Mouse (Mus musculus) heart, postnatal 36 days (tissue): ENCODE measurements around the gene Vmn1r213. TPM values are rescaled to one million over a fixed set of nuclear protein-coding genes. Genes with fewer than 3 reads are reported as not detected.

Experiments
- DNase-seq, 2 experiments: peaks; one replicate each; pipeline ENCODE4 v3.0.0; 2021 to 2022
- intact Hi-C: fragments of 180-260 bp; cut with DNase I; formaldehyde crosslinking; loops from one replicate; pipeline ENCODE4 v1.15.1; 2025
- total RNA-seq, 2 experiments: library from RNA; stranded (reverse); gene quantifications; 2 replicates each; pipeline ENCODE4 v1.2.3; 2021

Gene Vmn1r213
- total RNA-seq, result not detected

GRCm38 (mm10) chr13:23007356-23007755 lies at the start of gene Vmn1r213:
Gene Vmn1r213 (plus strand): TSS chr13:23007656.
- intact Hi-C loops, result no loop called here
- no peak for DNase-seq

- intact Hi-C loops, result no loop called here
- no peak for DNase-seq
Observed at GRCm38 (mm10) chr13:22990214-22990891, 17.1 kb upstream of the Vmn1r213 start.

- intact Hi-C loops, result no loop called here
- DNase-seq, result no peak
Observed at GRCm38 (mm10) chr13:22992178-22992700, 15.2 kb upstream of the Vmn1r213 start.

- no peak for DNase-seq
- intact Hi-C loops, result no loop called here
Observed at GRCm38 (mm10) chr13:22992721-22993120, 14.7 kb upstream of the Vmn1r213 start.

DNA sequence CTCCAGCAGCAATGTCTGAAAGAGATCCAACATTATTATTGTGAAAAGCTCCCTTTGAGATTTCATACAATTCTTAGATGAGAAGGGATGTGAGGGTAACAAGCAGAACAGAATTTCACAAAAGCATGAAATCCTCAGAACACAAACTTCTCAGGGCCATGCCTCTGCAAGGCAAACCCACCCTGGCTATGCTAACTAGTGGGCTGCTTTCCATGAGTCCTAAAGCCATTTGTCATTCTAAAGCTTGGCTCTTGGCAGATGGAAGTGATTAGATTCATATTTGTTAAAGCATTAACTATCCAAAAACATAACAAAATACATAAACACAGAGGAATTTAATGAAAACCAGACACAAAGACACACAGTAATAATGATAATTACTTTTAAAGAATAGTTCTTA lies 10.7 kb downstream of the Vmn1r213 start:
- DNase-seq, result no peak
- intact Hi-C loops, result no loop called here

DNA sequence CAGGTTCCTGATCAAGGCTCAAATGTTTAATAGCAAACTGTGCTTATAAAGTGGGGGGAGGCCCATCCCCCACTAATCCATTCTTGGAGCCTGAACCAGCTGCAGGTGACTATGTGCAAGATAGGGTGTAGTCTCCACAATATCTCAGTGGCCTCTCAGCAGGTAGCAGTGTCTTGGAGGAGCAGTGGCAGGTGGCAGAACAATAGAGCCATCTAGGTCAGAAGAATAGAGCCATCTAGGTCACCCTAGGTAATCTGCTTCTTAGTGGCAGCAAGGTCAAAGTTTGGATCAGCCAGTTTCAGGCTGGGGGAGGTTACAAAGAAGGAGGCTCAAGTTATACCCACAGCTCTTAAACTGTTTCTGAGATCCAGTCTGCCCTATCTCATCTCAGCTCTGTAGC lies 17.4 kb downstream of the Vmn1r213 start:
- intact Hi-C loops, result no loop called here
- no peak for DNase-seq

DNA sequence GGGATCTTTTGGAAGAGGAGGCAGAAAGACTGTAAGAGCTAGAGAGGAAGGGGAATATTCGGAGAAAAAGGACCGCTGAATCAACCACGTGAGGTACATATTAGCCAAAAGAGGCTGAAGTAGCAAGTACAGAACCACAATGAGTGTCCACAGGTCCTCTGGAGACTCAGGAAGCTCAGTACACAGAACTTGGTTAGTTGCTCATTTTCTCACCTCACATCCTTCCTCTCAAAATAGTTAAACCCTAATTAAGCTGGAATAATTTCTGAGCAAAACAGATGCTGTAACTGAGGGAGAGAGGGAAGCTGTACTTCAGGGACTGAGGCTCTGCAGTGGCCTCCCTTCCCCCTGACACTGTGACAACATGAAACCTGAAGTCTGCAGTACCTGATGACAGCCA lies 22.7 kb downstream of the Vmn1r213 start, which contains the start of gene Vmn1r214:
Gene Vmn1r214 (plus strand): TSS at position 301 of the 400 bp plus-strand sequence.
- no peak for DNase-seq
- intact Hi-C loops, result no loop called here

DNA sequence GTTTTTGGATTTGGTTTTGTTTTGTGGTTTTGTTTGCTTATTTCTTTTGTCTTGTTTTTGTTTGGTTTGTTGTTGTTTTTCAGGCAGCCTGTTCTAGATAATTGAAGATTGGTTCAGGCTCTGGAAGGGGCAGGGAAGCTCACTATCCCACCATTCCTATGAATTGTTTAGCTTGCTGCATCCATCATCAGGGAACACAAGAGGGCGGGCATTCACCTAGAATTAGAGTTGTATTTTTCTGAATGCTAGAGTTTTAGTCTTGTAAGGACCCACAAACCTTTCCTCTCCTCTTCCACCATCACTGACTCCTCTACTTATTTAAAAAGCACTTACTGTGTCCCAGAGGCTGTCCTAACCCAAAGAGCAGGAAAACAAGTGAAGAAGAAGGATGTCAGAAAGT lies 50.3 kb downstream of the Vmn1r213 start:
- intact Hi-C loops, result no loop called here

More for the DNA sequence above, 50.3 kb downstream of the Vmn1r213 start:
- no peak for DNase-seq

Other genes starting within 250 kb of the Vmn1r213 start
- gene Vmn1r208, start 230.3 kb upstream of the Vmn1r213 start, total RNA-seq, result not detected
- gene Vmn1r209, start 198.0 kb upstream of the Vmn1r213 start, total RNA-seq, result not detected
- not detected for gene Vmn1r210, start 176.3 kb upstream of the Vmn1r213 start, total RNA-seq
- gene Vmn1r211, start 150.1 kb upstream of the Vmn1r213 start, total RNA-seq, result not detected
- not detected for gene Vmn1r212, start 123.5 kb upstream of the Vmn1r213 start, total RNA-seq
- not detected for gene Vmn1r214, start 22.8 kb downstream of the Vmn1r213 start, total RNA-seq
- gene Vmn1r215, start 60.4 kb downstream of the Vmn1r213 start, total RNA-seq, result not detected
- gene Vmn1r217, start 110.6 kb downstream of the Vmn1r213 start, total RNA-seq, result not detected
- not detected for gene Vmn1r218, start 125.5 kb downstream of the Vmn1r213 start, total RNA-seq
- gene Vmn1r219, start 151.7 kb downstream of the Vmn1r213 start, total RNA-seq, result not detected
- not detected for gene Vmn1r220, start 180.3 kb downstream of the Vmn1r213 start, total RNA-seq
- not detected for gene Vmn1r221, start 206.5 kb downstream of the Vmn1r213 start, total RNA-seq
- gene Vmn1r222, start 228.3 kb downstream of the Vmn1r213 start, total RNA-seq, result not detected
- gene Vmn1r223, start 239.5 kb downstream of the Vmn1r213 start, total RNA-seq, result not detected